Mouse (Mus musculus) kidney, adult 2 months (tissue): ENCODE data around the gene Rnasel.

ENCODE experiments used
- CTCF ChIP-seq: fragments of 200-500 bp; conservative IDR thresholded peaks from 2 replicates; pipeline ENCODE4 v1.5.1; 2011; ENCODE audit warnings: low read depth, mild to moderate bottlenecking, control low read depth, low read length, moderate library complexity, mixed read lengths; ENCODE audit not compliant: insufficient read depth, insufficient read length
- POLR2A ChIP-seq: fragments of 200-500 bp; IDR thresholded peaks from one replicate; pipeline ENCODE4 v1.6.1; 2011; ENCODE audit warnings: low read depth, low read length, control low read depth

DNA sequence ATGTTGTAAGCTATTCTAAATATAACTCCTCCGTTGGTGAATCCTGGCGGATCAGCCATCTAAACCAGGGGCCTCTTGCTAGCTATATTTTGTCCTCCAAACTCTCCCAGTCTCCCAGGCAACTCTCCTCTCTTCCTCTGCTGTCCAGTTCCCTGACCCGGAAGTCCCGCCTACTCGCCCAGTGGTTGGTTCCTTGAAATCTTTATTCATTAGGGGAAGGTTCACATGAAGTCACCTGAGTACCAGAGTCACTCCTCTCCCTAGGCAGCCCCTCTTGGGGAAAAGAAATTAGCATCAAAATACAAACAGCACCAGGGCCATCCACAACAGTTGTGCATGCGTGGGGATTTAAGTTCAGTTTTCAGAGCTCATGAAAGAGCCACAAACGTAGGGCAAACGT lies 17.1 kb downstream of the Rnasel start:
- TF ChIP-seq POLR2A = no peak
- TF ChIP-seq CTCF = no peak
